Mouse (Mus musculus): ENCODE measurements around the gene Brsk1. TPM values are rescaled to one million over a fixed set of nuclear protein-coding genes. Genes with fewer than 3 reads are reported as not detected.

Brsk1 gene
- total and polyA plus RNA-seq, 3 experiments: 0.44 TPM; not detected in 2

DNA sequence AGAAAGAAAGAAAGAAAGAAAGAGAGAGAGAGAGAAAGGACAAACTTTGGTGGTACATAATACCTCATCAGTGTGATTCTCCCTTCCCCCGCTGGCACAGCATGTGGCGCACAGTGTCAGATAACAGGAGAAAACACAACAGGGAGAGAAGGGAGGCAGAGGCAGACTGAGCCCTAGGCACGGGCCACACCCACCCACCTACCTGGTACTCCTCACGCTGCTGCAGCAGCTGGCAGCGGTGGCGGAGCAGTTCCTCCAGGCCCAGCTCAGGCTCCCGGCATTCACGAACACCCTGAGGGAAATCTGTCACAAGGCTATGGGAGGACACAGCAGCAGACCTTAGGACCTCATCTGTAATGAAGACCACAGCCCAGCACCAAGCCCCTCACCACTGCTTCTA lies 27.2 kb upstream of the Brsk1 start:
- no peak for ATAC-seq (ENCODE audit: extremely low read depth, insufficient number of reproducible peaks, low FRiP score, poor library complexity, severe bottlenecking)
- no peak for DNase-seq (ENCODE audit: low spot score)
- H3K4me1 ChIP-seq (ENCODE audit: insufficient read depth, low read depth, low read length): peaks cover 33% of the 10 kb centered on the region
- H3K36me3 ChIP-seq (replicated peaks): peaks cover 76% of the 10 kb centered on the region
- no peaks in the 10 kb centered on the region for H3K9me3 ChIP-seq (replicated peaks)
- no peak for TF ChIP-seq TAL1 (conservative IDR thresholded peaks at IDR 0.05; ENCODE audit: low read depth, low read length)
- no peak for TF ChIP-seq POLR2AphosphoS5 (IDR thresholded peaks at IDR 0.05; ENCODE audit: insufficient replicate concordance, low read depth, low read length)
- TF ChIP-seq GATA2 (IDR thresholded peaks at IDR 0.05; ENCODE audit: borderline replicate concordance, low read depth, low read length): no peak
- no peak for TF ChIP-seq CTCF (IDR thresholded peaks at IDR 0.05; ENCODE audit: low read depth, low read length)
- TF ChIP-seq GATA1 (IDR thresholded peaks at IDR 0.05; ENCODE audit: borderline replicate concordance, low read length): no peak
- H3K4me3 ChIP-seq (ENCODE audit: low read depth, low read length): no peak overlapping the region
- no peaks in the 10 kb centered on the region for H3K27me3 ChIP-seq (ENCODE audit: insufficient read depth, low read length)

DNA sequence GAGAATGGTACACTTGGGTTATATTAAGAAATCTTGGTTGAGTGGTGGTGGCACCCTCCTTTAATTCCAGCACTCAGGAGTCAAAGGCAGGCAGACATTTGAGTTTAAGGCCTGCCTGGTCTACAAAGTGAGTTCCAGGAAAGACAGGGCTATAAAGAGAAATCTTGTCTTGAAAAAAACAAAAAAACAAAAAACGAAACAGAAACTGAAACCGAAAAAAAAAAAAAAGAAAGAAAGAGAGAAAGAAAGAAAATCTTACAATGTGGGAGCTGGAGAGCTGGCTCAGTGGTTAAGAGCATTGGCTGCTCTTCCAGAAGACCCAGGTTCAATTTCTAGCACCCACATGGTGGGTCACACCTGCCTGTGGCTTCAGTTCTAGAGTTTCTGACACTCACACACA lies 26.7 kb upstream of the Brsk1 start:
- peaks cover 36% of the 10 kb centered on the region for H3K4me1 ChIP-seq (ENCODE audit: insufficient read depth, low read depth, low read length)
- TF ChIP-seq TAL1 (conservative IDR thresholded peaks at IDR 0.05; ENCODE audit: low read depth, low read length) (no peak), CTCF (IDR thresholded peaks at IDR 0.05; ENCODE audit: low read depth, low read length) (no peak), GATA2 (IDR thresholded peaks at IDR 0.05; ENCODE audit: borderline replicate concordance, low read depth, low read length) (no peak), POLR2AphosphoS5 (IDR thresholded peaks at IDR 0.05; ENCODE audit: insufficient replicate concordance, low read depth, low read length) (no peak), GATA1 (IDR thresholded peaks at IDR 0.05; ENCODE audit: borderline replicate concordance, low read length) (no peak)
- ATAC-seq (ENCODE audit: extremely low read depth, insufficient number of reproducible peaks, low FRiP score, poor library complexity, severe bottlenecking) (no peak), DNase-seq (ENCODE audit: low spot score) (no peak)
- H3K27me3 ChIP-seq (ENCODE audit: insufficient read depth, low read length): no peaks in the 10 kb centered on the region
- H3K9me3 ChIP-seq (replicated peaks): no peaks in the 10 kb centered on the region
- peaks cover 82% of the 10 kb centered on the region for H3K36me3 ChIP-seq (replicated peaks)
- no peak overlapping the region for H3K4me3 ChIP-seq (ENCODE audit: low read depth, low read length)

DNA sequence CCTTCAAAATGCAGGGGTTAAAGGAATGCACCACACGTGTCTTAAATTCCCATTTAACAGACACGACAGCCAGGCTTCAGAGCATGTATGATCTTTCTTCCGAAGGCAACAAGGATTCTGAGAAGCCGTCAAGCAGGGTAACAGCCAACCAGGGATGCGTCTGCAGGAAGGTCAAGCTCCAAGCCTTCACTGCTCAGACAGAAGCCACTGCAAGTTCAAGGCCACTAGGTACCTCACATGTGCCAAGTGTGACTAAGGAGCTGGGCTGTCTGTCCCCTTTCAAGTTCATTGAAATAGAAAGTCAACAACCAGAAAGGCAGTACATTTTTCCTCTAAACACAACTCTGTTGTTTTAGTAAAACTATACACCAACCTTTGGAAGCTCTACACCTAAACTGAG lies 23.5 kb upstream of the Brsk1 start:
- H3K4me1 ChIP-seq (ENCODE audit: insufficient read depth, low read depth, low read length): peaks cover 41% of the 10 kb centered on the region
- peaks cover 91% of the 10 kb centered on the region for H3K36me3 ChIP-seq (replicated peaks)
- DNase-seq (ENCODE audit: low spot score): no peak
- TF ChIP-seq CTCF (IDR thresholded peaks at IDR 0.05; ENCODE audit: low read depth, low read length): no peak
- no peaks in the 10 kb centered on the region for H3K27me3 ChIP-seq (ENCODE audit: insufficient read depth, low read length)
- no peak overlapping the region for H3K4me3 ChIP-seq (ENCODE audit: low read depth, low read length)
- H3K9me3 ChIP-seq (replicated peaks): no peaks in the 10 kb centered on the region
- ATAC-seq (ENCODE audit: extremely low read depth, insufficient number of reproducible peaks, low FRiP score, poor library complexity, severe bottlenecking): no peak

DNA sequence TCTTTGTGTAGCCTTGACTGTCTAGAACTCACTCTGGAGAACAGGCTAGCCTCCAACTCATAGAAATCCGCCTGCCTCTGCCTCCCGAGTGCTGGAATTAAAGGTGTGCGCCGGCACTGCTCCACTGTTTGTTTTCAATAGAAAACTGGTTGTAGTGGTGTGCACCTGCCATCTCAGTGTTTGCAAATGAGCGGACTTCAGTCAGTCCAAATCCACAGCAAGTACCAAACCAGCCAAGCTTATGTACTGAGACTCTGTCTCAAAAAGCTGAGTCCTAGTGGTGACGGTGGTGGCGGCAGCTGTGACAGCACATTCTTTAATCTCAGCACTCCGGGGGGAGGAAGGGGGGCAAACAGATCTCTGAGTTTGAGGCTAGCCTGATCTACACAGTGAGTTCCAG lies 21.9 kb upstream of the Brsk1 start:
- Histone ChIP-seq H3K36me3 (replicated peaks) (peaks cover 92% of the 10 kb centered on the region), H3K4me1 (ENCODE audit: insufficient read depth, low read depth, low read length) (peaks cover 46% of the 10 kb centered on the region), H3K27me3 (ENCODE audit: insufficient read depth, low read length) (no peaks in the 10 kb centered on the region), H3K9me3 (replicated peaks) (no peaks in the 10 kb centered on the region), H3K4me3 (ENCODE audit: low read depth, low read length) (no peak overlapping the region)
- ATAC-seq (ENCODE audit: extremely low read depth, insufficient number of reproducible peaks, low FRiP score, poor library complexity, severe bottlenecking): no peak
- no peak for DNase-seq (ENCODE audit: low spot score)
- TF ChIP-seq GATA1 (IDR thresholded peaks at IDR 0.05; ENCODE audit: borderline replicate concordance, low read length) (no peak), POLR2AphosphoS5 (IDR thresholded peaks at IDR 0.05; ENCODE audit: insufficient replicate concordance, low read depth, low read length) (no peak), TAL1 (conservative IDR thresholded peaks at IDR 0.05; ENCODE audit: low read depth, low read length) (no peak), CTCF (IDR thresholded peaks at IDR 0.05; ENCODE audit: low read depth, low read length) (no peak), GATA2 (IDR thresholded peaks at IDR 0.05; ENCODE audit: borderline replicate concordance, low read depth, low read length) (no peak)

DNA sequence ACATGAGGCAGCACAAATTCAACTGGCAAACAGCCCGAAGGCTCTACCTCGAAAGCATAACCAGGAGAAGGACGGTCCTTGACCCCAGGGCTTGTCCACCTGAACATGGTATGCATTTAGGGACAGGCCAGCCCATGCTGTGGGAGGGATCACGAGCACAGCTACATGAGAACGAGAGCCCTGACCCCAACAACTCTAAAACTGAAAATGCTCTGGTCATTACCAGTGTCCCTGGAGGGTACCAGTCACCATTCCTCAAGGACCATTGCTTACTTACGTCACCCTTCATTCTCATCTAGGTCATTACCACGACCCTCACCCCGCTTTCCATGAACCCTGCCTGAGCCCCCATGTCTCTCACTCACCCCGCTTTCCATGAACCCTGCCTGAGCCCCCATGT lies 21.2 kb upstream of the Brsk1 start:
- Histone ChIP-seq H3K9me3 (replicated peaks) (no peaks in the 10 kb centered on the region), H3K4me1 (ENCODE audit: insufficient read depth, low read depth, low read length) (peaks cover 44% of the 10 kb centered on the region), H3K36me3 (replicated peaks) (peaks cover 93% of the 10 kb centered on the region), H3K27me3 (ENCODE audit: insufficient read depth, low read length) (no peaks in the 10 kb centered on the region), H3K4me3 (ENCODE audit: low read depth, low read length) (no peak overlapping the region)
- DNase-seq (ENCODE audit: low spot score) (no peak), ATAC-seq (ENCODE audit: extremely low read depth, insufficient number of reproducible peaks, low FRiP score, poor library complexity, severe bottlenecking) (no peak)
- TF ChIP-seq POLR2AphosphoS5 (IDR thresholded peaks at IDR 0.05; ENCODE audit: insufficient replicate concordance, low read depth, low read length): no peak
- no peak for TF ChIP-seq GATA1 (IDR thresholded peaks at IDR 0.05; ENCODE audit: borderline replicate concordance, low read length)
- no peak for TF ChIP-seq TAL1 (conservative IDR thresholded peaks at IDR 0.05; ENCODE audit: low read depth, low read length)
- no peak for TF ChIP-seq CTCF (IDR thresholded peaks at IDR 0.05; ENCODE audit: low read depth, low read length)
- TF ChIP-seq GATA2 (IDR thresholded peaks at IDR 0.05; ENCODE audit: borderline replicate concordance, low read depth, low read length): no peak

DNA sequence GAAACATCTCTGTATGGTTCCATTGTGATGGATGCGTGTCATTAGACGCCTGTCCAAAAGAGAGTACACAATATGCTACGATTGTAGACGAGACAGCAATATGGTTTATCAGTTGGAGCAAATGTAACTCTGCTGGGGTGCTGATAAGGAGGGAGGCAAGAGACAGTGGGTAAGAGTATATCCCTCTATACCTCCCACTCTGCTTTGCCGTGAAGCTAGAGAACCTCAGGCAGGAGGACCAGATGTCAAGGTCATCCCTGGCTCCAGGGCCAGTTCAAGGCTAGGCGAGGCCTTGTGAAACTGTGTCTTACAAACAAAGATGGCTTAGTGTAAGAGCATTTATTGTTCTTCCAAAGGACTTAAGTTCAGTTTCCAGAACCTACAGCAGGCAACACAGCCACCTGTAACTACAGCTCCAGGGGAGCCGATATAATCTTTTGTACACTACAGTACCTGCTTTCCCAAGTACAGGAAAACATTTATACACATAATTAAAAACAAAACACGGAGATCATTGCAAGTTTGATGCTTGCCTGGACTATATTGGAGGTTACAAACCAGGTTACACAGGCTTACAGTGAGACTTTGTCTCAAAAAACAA lies 19.6 kb upstream of the Brsk1 start:
- TF ChIP-seq TAL1 (conservative IDR thresholded peaks at IDR 0.05; ENCODE audit: low read depth, low read length) (peak; percentile 92), CTCF (IDR thresholded peaks at IDR 0.05; ENCODE audit: low read depth, low read length) (no peak)
- Histone ChIP-seq H3K4me1 (ENCODE audit: insufficient read depth, low read depth, low read length) (peaks cover 53% of the 10 kb centered on the region), H3K27me3 (ENCODE audit: insufficient read depth, low read length) (no peaks in the 10 kb centered on the region), H3K9me3 (replicated peaks) (no peaks in the 10 kb centered on the region), H3K4me3 (ENCODE audit: low read depth, low read length) (no peak overlapping the region), H3K36me3 (replicated peaks) (peaks cover 94% of the 10 kb centered on the region)
- ATAC-seq (ENCODE audit: extremely low read depth, insufficient number of reproducible peaks, low FRiP score, poor library complexity, severe bottlenecking): peak; percentile 92
- DNase-seq (ENCODE audit: low spot score): peak; percentile 38

DNA sequence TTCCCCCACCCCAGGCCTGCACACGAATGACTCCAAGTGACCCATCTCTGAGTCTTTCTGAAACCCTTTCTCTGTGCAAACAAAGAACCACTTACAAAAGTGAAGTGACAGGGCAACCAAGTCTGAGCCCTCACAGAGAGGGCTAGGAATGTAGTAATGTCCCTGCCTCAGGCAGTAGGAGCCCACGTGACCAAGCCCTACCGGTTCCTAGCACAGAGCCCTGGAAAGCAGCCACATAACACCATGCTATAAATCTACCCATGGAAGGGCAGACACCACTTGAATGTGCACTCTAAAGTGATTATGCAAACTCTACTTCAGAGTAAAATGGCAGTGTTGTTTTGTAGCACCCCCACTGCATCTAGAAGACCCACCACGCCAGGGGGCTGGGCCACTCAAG lies 18.4 kb upstream of the Brsk1 start:
- DNase-seq (ENCODE audit: low spot score): no peak
- H3K36me3 ChIP-seq (replicated peaks): peaks cover 92% of the 10 kb centered on the region
- H3K4me3 ChIP-seq (ENCODE audit: low read depth, low read length): no peak overlapping the region
- TF ChIP-seq POLR2AphosphoS5 (IDR thresholded peaks at IDR 0.05; ENCODE audit: insufficient replicate concordance, low read depth, low read length): no peak
- TF ChIP-seq GATA1 (IDR thresholded peaks at IDR 0.05; ENCODE audit: borderline replicate concordance, low read length): no peak
- TF ChIP-seq TAL1 (conservative IDR thresholded peaks at IDR 0.05; ENCODE audit: low read depth, low read length): no peak
- TF ChIP-seq GATA2 (IDR thresholded peaks at IDR 0.05; ENCODE audit: borderline replicate concordance, low read depth, low read length): no peak
- no peak for TF ChIP-seq CTCF (IDR thresholded peaks at IDR 0.05; ENCODE audit: low read depth, low read length)
- ATAC-seq (ENCODE audit: extremely low read depth, insufficient number of reproducible peaks, low FRiP score, poor library complexity, severe bottlenecking): no peak
- no peaks in the 10 kb centered on the region for H3K27me3 ChIP-seq (ENCODE audit: insufficient read depth, low read length)
- H3K4me1 ChIP-seq (ENCODE audit: insufficient read depth, low read depth, low read length): peaks cover 59% of the 10 kb centered on the region
- H3K9me3 ChIP-seq (replicated peaks): no peaks in the 10 kb centered on the region

All from G1E (cell line).